Mouse (Mus musculus): Measurements from ENCODE around the gene Foxred2.

DNA sequence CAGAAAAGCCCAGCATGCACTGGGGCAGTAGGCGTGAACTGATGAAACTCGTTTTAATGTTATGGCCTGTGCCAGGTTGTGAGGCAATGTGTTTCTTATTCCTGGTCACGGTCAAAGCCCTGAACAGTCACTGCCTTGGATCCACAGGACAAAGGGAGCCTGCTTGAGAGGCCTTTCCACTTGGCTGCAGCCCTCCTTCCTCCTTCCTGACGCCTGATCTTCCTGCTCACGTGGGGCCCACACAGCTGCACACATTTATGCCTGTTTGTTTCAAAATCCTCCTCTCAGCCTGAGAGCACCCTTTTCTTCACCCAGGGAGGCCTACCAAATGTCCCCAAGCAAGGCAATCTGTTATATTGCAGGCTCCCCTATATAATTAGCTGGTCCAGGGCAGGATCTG lies 53.3 kb downstream of the Foxred2 start:
- no peak for TF ChIP-seq CTCF (IDR thresholded peaks at IDR 0.05; ENCODE audit: low read depth)
- TF ChIP-seq EP300 (IDR thresholded peaks at IDR 0.05; ENCODE audit: low read depth) = no peak

Measured in liver, postnatal 0 days (tissue).